13 mouse cellular contexts compared by ENCODE assay signal in genomic region chr19:46186611-46187010, GRCm38 (mm10). TPM values are rescaled to one million over a fixed set of nuclear protein-coding genes. Genes with fewer than 3 reads are reported as not detected.
A peak's percentile ranks its signal among the peaks of the same experiment; 100 is the strongest.
DNase-seq lines count a peak whose midpoint lies in the region; ATAC-seq and TF ChIP-seq lines count a peak whose summit lies in the region.
"Had no signal": no experiment of that assay in that cellular context is flagged by ENCODE, and none has a peak within 500 bp of the region (broad histone marks: within the 10 kb centered on the region; RNA-seq: fewer than 3 reads in every experiment).

No protein-coding gene starts in this region.

- intact Hi-C loops in heart, postnatal 25 days (cut with DNase I), result no loop called here
- intact Hi-C loops in heart, adult 2 months (cut with DNase I), result loop anchor here (5.0 kb wide), 1 partner anchor 51 kb away; no protein-coding TSS in a partner anchor

- H3K79me2 ChIP-seq in heart, adult 2 months (replicated peaks; ENCODE audit: control insufficient read depth, insufficient read depth, low read length), result peaks cover 1% of the 10 kb centered on the region; the same call in 1 of the 2 replicates

- H3K4me2 ChIP-seq in midbrain, embryonic 16.5 days (ENCODE audit: low read length), result no peak overlapping the region
- H3K4me2 ChIP-seq: limb, embryonic 15.5 days; midbrain, embryonic 15.5 days; stomach, embryonic 15.5 days had no signal

- no peak for ATAC-seq in frontal cortex, adult (ENCODE audit: low TSS enrichment)
- no peak for ATAC-seq in midbrain, embryonic 16.5 days
- ATAC-seq: midbrain, embryonic 15.5 days had no signal

- no peaks in the 10 kb centered on the region for H3K27me3 ChIP-seq in heart, adult 2 months (ENCODE audit: control insufficient read depth, insufficient read depth, low read length)
- H3K27me3 ChIP-seq in midbrain, embryonic 16.5 days (ENCODE audit: control insufficient read depth, insufficient read depth, low read depth, low read length), result no peaks in the 10 kb centered on the region
- H3K27me3 ChIP-seq: limb, embryonic 15.5 days; midbrain, embryonic 15.5 days; stomach, embryonic 15.5 days had no signal

- no peak for TF ChIP-seq POLR2A in heart, adult 2 months (IDR thresholded peaks at IDR 0.05; ENCODE audit: insufficient read depth, low read depth, low read length)

- DNase-seq in heart, adult 11 months, result peak; percentile 95
- DNase-seq in heart, postnatal 25 days (ENCODE audit: low spot score), result no peak
- peak; percentile 38 for DNase-seq in brain, adult 2 months (ENCODE audit: low read depth, low spot score)
- peak in 1 of 2 experiments; percentile 23 for DNase-seq in heart, adult 2 months
- peak; percentile 9 to 14 for DNase-seq in layer of hippocampus, adult 8-10 months (ENCODE audit: low spot score in 2 of 2)
- DNase-seq in Muller cell, postnatal 12 days (ENCODE audit: inconsistent ontology term), result no peak

- H3K27ac ChIP-seq in heart, adult 2 months, result peak overlapping the region; percentile 65
- no peak overlapping the region for H3K27ac ChIP-seq in midbrain, embryonic 16.5 days (ENCODE audit: low read length)
- H3K27ac ChIP-seq: limb, embryonic 15.5 days; midbrain, embryonic 15.5 days; stomach, embryonic 15.5 days had no signal

- peaks cover 5% of the 10 kb centered on the region for H3K4me1 ChIP-seq in heart, adult 2 months (ENCODE audit: control insufficient read depth, insufficient read depth, low read length)
- 0 out of 2 replicates have a peak, but pooled peaks cover 3% of the 10 kb centered on the region for H3K4me1 ChIP-seq in midbrain, embryonic 16.5 days (ENCODE audit: control insufficient read depth, insufficient read depth, low read length)
- H3K4me1 ChIP-seq: stomach, embryonic 15.5 days had no signal

- WGBS in heart, adult 2 months, result 2% methylated on average over 3 of the region's 3 CpGs
- 70% methylated on average over 3 of the region's 3 CpGs for WGBS in midbrain, embryonic 16.5 days

- peak; percentile 44; the same call in 1 of the 2 replicates for TF ChIP-seq EP300 in heart, adult 2 months (IDR thresholded peaks at IDR 0.05; ENCODE audit: insufficient read depth, low read depth, low read length)

- H3K9me3 ChIP-seq in midbrain, embryonic 16.5 days (replicated peaks; ENCODE audit: control insufficient read depth, low read length, poor library complexity, severe bottlenecking), result no peaks in the 10 kb centered on the region
- H3K9me3 ChIP-seq: limb, embryonic 15.5 days; midbrain, embryonic 15.5 days; stomach, embryonic 15.5 days had no signal

- no peak for TF ChIP-seq CTCF in heart, adult 2 months (IDR thresholded peaks at IDR 0.05)

- H3K36me3 ChIP-seq in heart, adult 2 months (ENCODE audit: control insufficient read depth, insufficient read depth, low read length), result peaks cover 3% of the 10 kb centered on the region
- no peaks in the 10 kb centered on the region for H3K36me3 ChIP-seq in midbrain, embryonic 16.5 days (ENCODE audit: control insufficient read depth, insufficient read depth, low read length)
- H3K36me3 ChIP-seq: midbrain, embryonic 15.5 days; stomach, embryonic 15.5 days had no signal

- no peak overlapping the region for H3K9ac ChIP-seq in heart, adult 2 months (ENCODE audit: low read depth, low read length)
- H3K9ac ChIP-seq in midbrain, embryonic 16.5 days (ENCODE audit: low read depth, low read length), result no peak overlapping the region
- H3K9ac ChIP-seq: limb, embryonic 15.5 days; midbrain, embryonic 15.5 days; stomach, embryonic 15.5 days had no signal

- no peak overlapping the region for H3K4me3 ChIP-seq in heart, adult 2 months
- H3K4me3 ChIP-seq in midbrain, embryonic 16.5 days (ENCODE audit: low read depth, low read length), result no peak overlapping the region
- H3K4me3 ChIP-seq: limb, embryonic 15.5 days; midbrain, embryonic 15.5 days; stomach, embryonic 15.5 days had no signal

RNA-seq across cellular contexts. Expression of gene Gbf1, which starts 34.3 kb away (rescaled TPM):
- total RNA-seq in heart, postnatal 25 days (2021), result 10 to 100 TPM; 44.1 to 49.0 TPM
- 10 to 100 TPM; 39.9 to 40.0 TPM for total RNA-seq in heart, adult 2 months (2021)
- polyA plus RNA-seq in heart, adult 2 months (2012; rRNA removed), result 49.3 and 52.1 TPM in 2 replicates
- total RNA-seq in layer of hippocampus, adult 8-10 months (2022), result 100 to 1,000 TPM in 1 of 4 experiments, 10 to 100 TPM in 3; 82.5 to 103 (median 87.7) TPM
- 62.8 and 66.9 TPM in 2 replicates for polyA plus RNA-seq in midbrain, embryonic 16.5 days (2015; fragmentation: Nextera tagmentation; extraction: Ambion mirVana)

RNA-seq across cellular contexts. Expression of gene Pitx3, which starts 38.5 kb away (rescaled TPM):
- under 1 TPM; 0.42 to 0.61 TPM for total RNA-seq in heart, postnatal 25 days (2021)
- total RNA-seq in heart, adult 2 months (2021), result 1 to 10 TPM; 1.2 to 1.8 TPM
- polyA plus RNA-seq in heart, adult 2 months (2012; rRNA removed), result 0.39 and 0.82 TPM in 2 replicates
- total RNA-seq in layer of hippocampus, adult 8-10 months (2022), result not detected
- polyA plus RNA-seq in midbrain, embryonic 16.5 days (2015; fragmentation: Nextera tagmentation; extraction: Ambion mirVana), result 1.6 and 2.0 TPM in 2 replicates
- polyA plus RNA-seq: intestine, embryonic 14.5 days; stomach, embryonic 15.5 days had no signal

RNA-seq across cellular contexts. Expression of gene Elovl3, which starts 54.9 kb away (rescaled TPM):
- under 1 TPM in 1 of 2 experiments, not detected in 1; 0.22 TPM for total RNA-seq in heart, postnatal 25 days (2021)
- under 1 TPM; 0.27 to 0.55 TPM for total RNA-seq in heart, adult 2 months (2021)
- polyA plus RNA-seq in heart, adult 2 months (2012; rRNA removed), result 0.31 and 1.6 TPM in 2 replicates
- not detected for total RNA-seq in layer of hippocampus, adult 8-10 months (2022)
- 0.15 and 0.17 TPM in 2 replicates for polyA plus RNA-seq in midbrain, embryonic 16.5 days (2015; fragmentation: Nextera tagmentation; extraction: Ambion mirVana)
- polyA plus RNA-seq: brain, embryonic 14.5 days; intestine, embryonic 14.5 days; stomach, embryonic 15.5 days had no signal

Comparison
In these comparisons a context has a peak if more than half of its experiments do, and no peak if none do; other contexts are left out.
1. DNase-seq: peak in heart, adult 11 months (single experiment), brain, adult 2 months (single experiment) and layer of hippocampus, adult 8-10 months (2 of 2); none in heart, postnatal 25 days (single experiment) and Muller cell, postnatal 12 days (single experiment).